Mouse (Mus musculus) T-cell, adult 66 days (primary cell): ENCODE measurements around the gene Cd209d. TPM values are rescaled to one million over a fixed set of nuclear protein-coding genes. Genes with fewer than 3 reads are reported as not detected.

Experiments used
- total RNA-seq, 2 experiments: library from RNA; stranded (reverse); gene quantifications; 3 replicates in 1 of 2; 4 replicates in 1 of 2; pipeline ENCODE4 v1.2.4; 2023

The Cd209d gene
- total RNA-seq, result 1 to 10 TPM in 1 of 2 experiments, under 1 TPM in 1; 0.65 to 1.5 TPM

DNA sequence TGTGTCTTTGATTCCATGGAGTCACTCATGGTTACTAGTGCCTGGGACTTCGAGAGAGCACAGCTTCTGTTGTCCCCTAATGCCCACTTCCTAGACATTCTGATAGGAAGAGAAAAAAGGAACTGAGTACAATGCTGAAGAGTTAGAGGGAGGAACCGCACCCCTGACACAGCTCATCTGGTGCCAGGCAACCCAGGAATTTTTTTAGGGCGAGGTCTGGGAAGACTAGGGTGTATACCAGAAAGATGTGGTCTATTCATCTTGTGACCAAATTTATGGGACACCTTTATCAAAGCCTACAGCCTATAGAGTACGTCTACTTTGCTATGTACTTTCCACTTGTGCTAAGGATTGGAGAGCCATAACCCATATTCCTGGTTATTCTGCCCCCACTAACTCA lies at the start of gene Cd209d:
TSS of gene Cd209d (minus strand) at position 101 of the 400 bp plus-strand sequence.

DNA sequence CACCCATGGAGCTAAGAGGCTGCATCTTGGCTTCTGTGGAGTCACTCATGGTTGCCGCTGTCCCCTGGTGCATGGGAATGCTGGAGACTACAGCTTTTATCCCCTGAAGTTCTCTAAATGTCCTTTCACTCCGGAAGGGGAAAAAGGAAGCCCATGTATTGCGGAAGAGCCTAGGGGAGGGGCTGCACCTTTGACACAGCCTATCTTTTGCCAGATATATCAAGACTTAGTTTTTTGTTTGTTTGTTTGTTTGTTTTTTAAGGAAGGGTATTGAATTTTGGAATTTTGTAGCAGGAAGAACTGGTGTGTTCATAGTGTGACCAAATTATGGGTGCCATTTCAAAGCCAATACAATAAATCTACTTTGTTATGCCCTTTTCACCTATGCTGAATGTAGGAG lies 48.4 kb upstream of the Cd209d start, which contains the start of gene Cd209b:
TSS of gene Cd209b (minus strand) at position 101 of the 400 bp plus-strand sequence.

DNA sequence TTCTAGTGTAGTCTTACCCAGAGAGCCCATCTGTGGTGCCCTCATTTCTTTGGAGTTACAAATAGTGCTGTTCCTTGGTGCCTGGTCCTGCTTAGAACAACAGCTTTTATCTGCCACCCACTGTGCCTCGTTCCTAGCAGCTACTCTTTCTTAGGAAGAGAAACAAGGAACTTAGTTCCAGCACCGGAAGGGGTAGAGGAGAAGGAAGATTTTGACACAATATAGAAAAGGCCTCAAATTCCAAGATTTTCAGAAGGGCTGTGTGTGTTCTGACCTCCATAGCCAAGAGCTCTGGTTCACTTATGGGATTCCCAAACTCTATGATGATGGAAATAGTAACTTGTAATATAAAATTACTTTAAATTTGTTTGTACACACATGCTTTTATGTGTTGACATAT lies 24.1 kb downstream of the Cd209d start, which contains the start of gene Cd209e:
TSS of gene Cd209e (minus strand) at position 101 of the 400 bp plus-strand sequence.

Other genes with a start within 250 kb of the Cd209d start
- gene Stxbp2, start 247.6 kb downstream of the Cd209d start, total RNA-seq, result 100 to 1,000 TPM; 207 to 212 TPM
- gene Retn, start 222.8 kb downstream of the Cd209d start, total RNA-seq, result not detected
- gene Mcemp1, start 212.8 kb downstream of the Cd209d start, total RNA-seq, result under 1 TPM in 1 of 2 experiments, not detected in 1; 0.39 TPM
- gene Fcor, start 206.2 kb downstream of the Cd209d start, total RNA-seq, result not detected
- gene Trappc5, start 202.3 kb downstream of the Cd209d start, total RNA-seq, result 10 to 100 TPM; 12.6 to 16.2 TPM
- gene Fcer2a, start 184.4 kb downstream of the Cd209d start, total RNA-seq, result 1 to 10 TPM in 1 of 2 experiments, under 1 TPM in 1; 0.83 to 1.4 TPM
- gene Clec4g, start 157.9 kb downstream of the Cd209d start, total RNA-seq, result not detected
- gene Cd209a, start 129.6 kb downstream of the Cd209d start, total RNA-seq, result 1 to 10 TPM in 1 of 2 experiments, under 1 TPM in 1; 0.65 to 2.1 TPM
- not detected for gene Cd209e, start 24.2 kb downstream of the Cd209d start, total RNA-seq
- not detected for gene Cd209b, start 48.3 kb upstream of the Cd209d start, total RNA-seq
- not detected for gene Cd209c, start 76.2 kb upstream of the Cd209d start, total RNA-seq
- gene Cd209f, start 227.3 kb upstream of the Cd209d start, total RNA-seq, result not detected